Mouse (Mus musculus) T-helper 2 cell (primary cell): Measurements from ENCODE around the gene Cks1b.
"Not testable (repeated sequence)": the region's sequence is repeated elsewhere in the genome, so short reads cannot be mapped to it uniquely, and the experiment has no call there.

Experiments used
- in situ Hi-C: fragments of 300-600 bp; cut with MboI, MseI; formaldehyde crosslinking; loops from one replicate; pipeline ENCODE4 v1.15.1; 2025; ENCODE audit warnings: high pct_unique_total_duplicates

Gene Cks1b

GRCm38 (mm10) chr3:89418170-89418860, at the start of gene Cks1b, which contains the start of gene Shc1:
Cks1b (minus strand) TSS chr3:89418383.
Shc1 (plus strand) TSS chr3:89418443.
- in situ Hi-C loops, result no loop called here

- in situ Hi-C loops, result no loop called here
Measured at GRCm38 (mm10) chr3:89458965-89459807, 41.0 kb upstream of the Cks1b start.

DNA sequence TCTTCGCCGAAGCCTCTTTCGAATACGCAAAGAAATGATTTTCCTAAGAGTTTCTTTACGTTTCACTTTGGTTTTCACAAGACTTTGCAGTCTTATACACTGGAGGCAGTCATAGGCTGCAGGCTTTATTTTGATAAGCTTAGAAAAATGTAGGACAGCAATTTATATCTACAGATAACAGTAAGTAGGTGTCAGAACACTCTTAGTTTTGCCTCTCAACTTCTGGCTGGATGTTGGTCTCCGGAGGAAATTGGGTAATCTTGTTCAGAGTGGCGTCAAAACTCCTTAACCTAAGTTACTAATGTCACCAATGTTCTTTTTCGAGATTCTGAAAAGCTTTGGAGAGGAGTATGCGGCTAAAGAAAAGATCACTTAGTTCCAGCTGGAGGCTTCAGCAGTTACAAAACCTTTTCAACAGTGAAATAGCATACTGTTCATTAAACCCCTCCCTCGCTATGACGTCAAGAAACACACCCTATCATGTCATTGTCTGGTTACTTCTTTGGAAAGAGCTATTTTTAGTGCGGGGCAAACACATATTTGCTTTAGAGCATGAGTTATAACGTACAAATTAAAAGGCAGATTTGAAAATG, 40.3 kb upstream of the Cks1b start:
- in situ Hi-C loops, result no loop called here

GRCm38 (mm10) chr3:89456726-89457665, 38.8 kb upstream of the Cks1b start:
- in situ Hi-C loops, result no loop called here

- in situ Hi-C loops, result no loop called here
Measured at GRCm38 (mm10) chr3:89455786-89456285, 37.7 kb upstream of the Cks1b start.

GRCm38 (mm10) chr3:89454401-89455177, 36.4 kb upstream of the Cks1b start, which contains the start of gene Pmvk:
Pmvk (plus strand) TSS chr3:89454541.
- in situ Hi-C loops, result no loop called here

GRCm38 (mm10) chr3:89451916-89452315, 33.7 kb upstream of the Cks1b start:
- in situ Hi-C loops, result no loop called here

- in situ Hi-C loops, result no loop called here
Measured at GRCm38 (mm10) chr3:89449541-89449940, 31.4 kb upstream of the Cks1b start.

DNA sequence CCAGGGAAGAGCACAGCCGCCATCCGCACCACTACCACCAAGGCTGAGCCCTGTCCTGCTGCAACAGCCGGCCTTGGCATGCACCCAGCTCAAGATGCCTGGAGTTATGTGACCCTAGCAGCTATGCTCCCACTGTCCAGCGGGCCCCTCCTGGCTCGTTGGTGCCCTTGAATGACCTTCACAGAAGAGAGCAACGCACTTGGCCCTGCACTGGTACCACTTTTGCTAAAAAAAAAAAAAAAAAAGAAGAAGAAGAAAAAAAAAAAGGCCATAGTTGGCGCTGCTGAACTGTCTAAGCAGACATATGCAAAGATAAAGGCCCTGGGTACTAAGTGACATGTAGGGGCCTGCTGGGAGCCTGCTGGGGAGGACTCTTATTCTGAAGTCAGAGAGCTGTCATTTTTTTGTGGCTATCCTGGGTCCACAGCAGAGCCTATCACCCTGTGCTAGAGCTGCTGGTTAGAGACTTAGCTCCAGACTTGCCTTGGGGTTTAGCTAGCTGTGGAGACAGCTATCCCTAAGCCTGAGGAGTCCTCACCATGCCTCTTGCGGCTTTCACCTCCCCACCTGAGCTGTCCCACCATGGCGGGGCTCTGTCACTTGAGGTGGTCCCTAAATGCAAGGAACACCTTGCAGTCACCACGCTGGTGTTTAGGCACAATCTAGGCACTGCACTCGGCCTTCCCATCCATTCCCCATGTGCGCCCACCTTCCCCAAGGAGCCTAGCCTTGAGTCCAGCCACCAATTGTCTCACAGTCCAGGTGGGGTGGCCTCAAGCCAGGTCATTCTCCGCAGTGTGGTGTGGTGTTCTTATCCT, 30.7 kb upstream of the Cks1b start:
- in situ Hi-C loops, result no loop called here

GRCm38 (mm10) chr3:89440691-89441090, 22.5 kb upstream of the Cks1b start:
- in situ Hi-C loops, result no loop called here

GRCm38 (mm10) chr3:89437269-89437668, 19.1 kb upstream of the Cks1b start:
- in situ Hi-C loops, result no loop called here

- in situ Hi-C loops, result no loop called here
Measured at GRCm38 (mm10) chr3:89436176-89437113, 18.3 kb upstream of the Cks1b start, which contains the start of gene Pbxip1. Pbxip1 (plus strand) TSS chr3:89436706.

DNA sequence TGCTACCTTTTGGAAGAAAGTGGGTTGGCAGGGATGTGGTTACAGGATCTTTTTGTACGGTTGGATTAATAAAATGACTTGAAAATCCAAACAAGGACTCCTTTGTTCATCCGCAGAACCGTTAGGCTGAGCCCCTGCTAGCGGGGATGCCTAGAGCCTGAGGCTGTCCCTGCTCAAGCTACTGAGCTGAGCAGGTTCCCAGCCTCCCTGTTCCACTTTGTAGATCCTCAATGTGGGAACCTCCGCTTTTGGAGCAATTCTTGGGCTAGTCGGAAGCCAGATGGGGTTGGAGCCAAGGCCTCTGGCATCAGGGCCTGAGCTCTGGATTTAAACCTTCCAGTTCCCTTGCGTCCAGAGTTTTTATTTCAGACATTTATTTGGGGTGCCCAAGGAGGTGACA, 16.9 kb upstream of the Cks1b start:
- in situ Hi-C loops, result no loop called here

- in situ Hi-C loops, result no loop called here
Measured at GRCm38 (mm10) chr3:89434532-89434931, 16.3 kb upstream of the Cks1b start.

DNA sequence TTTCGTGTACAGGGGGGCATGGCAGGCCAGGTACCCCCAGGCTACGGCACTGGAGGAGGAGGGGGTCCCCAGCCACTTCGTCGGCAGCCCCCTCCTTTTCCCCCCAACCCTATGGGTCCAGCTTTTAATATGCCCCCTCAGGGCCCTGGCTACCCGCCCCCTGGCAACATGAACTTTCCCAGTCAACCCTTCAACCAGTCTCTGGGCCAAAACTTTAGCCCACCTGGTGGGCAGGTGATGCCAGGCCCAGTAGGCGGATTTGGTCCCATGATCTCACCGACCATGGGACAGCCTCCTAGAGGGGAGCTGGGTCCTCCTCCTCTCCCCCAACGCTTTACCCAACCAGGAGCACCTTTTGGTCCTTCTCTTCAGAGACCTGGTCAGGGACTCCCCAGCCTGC, 14.4 kb upstream of the Cks1b start:
- in situ Hi-C loops, result no loop called here

GRCm38 (mm10) chr3:89430171-89431159, 12.3 kb upstream of the Cks1b start, which contains the start of gene Pygo2:
Pygo2 (plus strand) TSS chr3:89430214.
- in situ Hi-C loops, result no loop called here

GRCm38 (mm10) chr3:89429021-89429420, 10.8 kb upstream of the Cks1b start:
- in situ Hi-C loops, result not testable (repeated sequence)
